Mouse (Mus musculus): ENCODE results near the gene Abcc12.

DNA sequence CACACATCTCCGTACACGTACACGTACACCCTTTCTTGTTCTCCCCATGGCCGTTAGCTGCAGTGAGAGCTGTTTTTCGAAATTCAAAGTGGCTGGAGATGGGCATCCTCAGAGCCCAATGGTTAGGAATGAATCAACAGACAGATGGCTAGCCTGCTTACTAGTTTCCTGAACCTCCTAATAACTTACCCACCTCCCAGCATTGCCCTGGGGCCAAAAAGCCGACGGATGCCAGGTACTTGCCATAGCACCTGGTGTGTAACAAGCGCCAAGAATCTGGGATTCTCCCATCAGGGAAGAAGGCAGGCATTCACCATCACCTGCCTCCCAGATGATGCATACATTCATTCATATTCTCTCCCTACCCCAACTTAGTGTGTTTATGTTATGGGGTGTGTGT, 53.7 kb downstream of the Abcc12 start:
- TF ChIP-seq POLR2A (IDR thresholded peaks at IDR 0.05; ENCODE audit: control insufficient read depth in 1 of 2, insufficient read depth in 1 of 2, low read depth in 1 of 2, low read length in 2 of 2, poor library complexity in 1 of 2) (no peak), NRF1 (IDR thresholded peaks at IDR 0.05; ENCODE audit: insufficient read depth, low read depth, low read length, poor library complexity, severe bottlenecking) (no peak)

Data from MEL (cell line).